Mouse (Mus musculus) layer of hippocampus, postnatal 14 days (tissue): ENCODE results near the gene Glud1. TPM values are rescaled to one million over a fixed set of nuclear protein-coding genes. Genes with fewer than 3 reads are reported as not detected.
A peak's percentile ranks its signal among the peaks of the same experiment; 100 is the strongest.
"Not testable (repeated sequence)": the region's sequence is repeated elsewhere in the genome, so short reads cannot be mapped to it uniquely, and the experiment has no call there.

Experiments used
- DNase-seq, 2 experiments: peaks; one replicate each; pipeline ENCODE4 v3.0.0; 2021 to 2022; ENCODE audit warnings: low spot score in 2 of 2, mixed read lengths in 1 of 2
- total RNA-seq, 2 experiments: library from RNA; stranded (reverse); gene quantifications; 2 replicates each; pipeline ENCODE4 v1.2.3; 2021

Glud1 gene
- total RNA-seq, 2 experiments from 2014 or later: 364 to 392 TPM

- no peak for DNase-seq
Observed at GRCm38 (mm10) chr14:34349007-34349406, 38.5 kb downstream of the Glud1 start.

GRCm38 (mm10) chr14:34351660-34352059, 41.1 kb downstream of the Glud1 start:
- no peak for DNase-seq

- DNase-seq: no peak
Observed at GRCm38 (mm10) chr14:34352523-34352922, 42.0 kb downstream of the Glud1 start.

GRCm38 (mm10) chr14:34353326-34353725, 42.8 kb downstream of the Glud1 start:
- DNase-seq: no peak

- DNase-seq: no peak
Observed at GRCm38 (mm10) chr14:34354456-34354855, 43.9 kb downstream of the Glud1 start.

- DNase-seq: no peak
Observed at GRCm38 (mm10) chr14:34355301-34355700, 44.8 kb downstream of the Glud1 start, which contains the start of gene Fam25c. Gene Fam25c (minus strand): TSS chr14:34355433.

GRCm38 (mm10) chr14:34357671-34358455, 47.3 kb downstream of the Glud1 start:
- DNase-seq: peak in 1 of 2 experiments; percentile 49

GRCm38 (mm10) chr14:34359676-34360244, 49.2 kb downstream of the Glud1 start:
- DNase-seq: no peak

- DNase-seq: no peak
Observed at GRCm38 (mm10) chr14:34360251-34360650, 49.7 kb downstream of the Glud1 start.

GRCm38 (mm10) chr14:34362135-34362534, 51.6 kb downstream of the Glud1 start:
- DNase-seq: no peak

GRCm38 (mm10) chr14:34362726-34363445, 52.4 kb downstream of the Glud1 start:
- peak; percentile 62 to 72 for DNase-seq

GRCm38 (mm10) chr14:34363490-34364253, 53.1 kb downstream of the Glud1 start:
- peak; percentile 22 to 33 for DNase-seq

- not testable (repeated sequence) for DNase-seq
Observed at GRCm38 (mm10) chr14:34364254-34365146, 54.0 kb downstream of the Glud1 start.

GRCm38 (mm10) chr14:34365147-34365507, 54.6 kb downstream of the Glud1 start:
- no peak for DNase-seq

- DNase-seq: no peak
Observed at GRCm38 (mm10) chr14:34370203-34370602, 59.7 kb downstream of the Glud1 start.

GRCm38 (mm10) chr14:34370921-34371320, 60.4 kb downstream of the Glud1 start:
- DNase-seq: no peak

GRCm38 (mm10) chr14:34371763-34372162, 61.2 kb downstream of the Glud1 start:
- DNase-seq: no peak

GRCm38 (mm10) chr14:34372646-34373045, 62.1 kb downstream of the Glud1 start:
- peak; percentile 56 to 64 for DNase-seq

- no peak for DNase-seq
Observed at GRCm38 (mm10) chr14:34373581-34373980, 63.1 kb downstream of the Glud1 start.

- DNase-seq: no peak
Observed at GRCm38 (mm10) chr14:34374577-34374976, 64.0 kb downstream of the Glud1 start, which contains the start of gene Sncg. Gene Sncg (minus strand): TSS chr14:34374789.
